Mouse (Mus musculus): Measurements from ENCODE around the gene Btbd6.

The Btbd6 gene

GRCm38 (mm10) chr12:112955800-112956199 is 20.5 kb upstream of the Btbd6 start:
- DNase-seq = peak; percentile 77 to 80

- DNase-seq = peak in 1 of 2 experiments; percentile 64
These were observed 18.0 kb upstream of the Btbd6 start for GRCm38 (mm10) chr12:112958303-112958702.

- no peak for DNase-seq
These were observed 16.9 kb upstream of the Btbd6 start for GRCm38 (mm10) chr12:112959421-112959820.

- DNase-seq = no peak
These were observed 14.9 kb upstream of the Btbd6 start for GRCm38 (mm10) chr12:112961428-112961827.

GRCm38 (mm10) chr12:112961872-112962271 is 14.4 kb upstream of the Btbd6 start:
- no peak for DNase-seq

GRCm38 (mm10) chr12:112965783-112966182 is 10.5 kb upstream of the Btbd6 start:
- DNase-seq = no peak

GRCm38 (mm10) chr12:112968943-112969342 is 7.3 kb upstream of the Btbd6 start:
- no peak for DNase-seq

- DNase-seq = no peak
These were observed 6.7 kb upstream of the Btbd6 start for GRCm38 (mm10) chr12:112969616-112970015.

GRCm38 (mm10) chr12:112974736-112975135 is 1.5 kb upstream of the Btbd6 start:
- DNase-seq = no peak

GRCm38 (mm10) chr12:112977156-112977555 is 874 bp downstream of the Btbd6 start:
- no peak for DNase-seq

GRCm38 (mm10) chr12:112982031-112982430 is 5.7 kb downstream of the Btbd6 start:
- no peak for DNase-seq

GRCm38 (mm10) chr12:112985346-112985745 is 9.1 kb downstream of the Btbd6 start:
- no peak for DNase-seq

GRCm38 (mm10) chr12:112987877-112988276 is 11.6 kb downstream of the Btbd6 start:
- peak in 1 of 2 experiments; percentile 11 for DNase-seq

- DNase-seq = no peak
These were observed 14.6 kb downstream of the Btbd6 start for GRCm38 (mm10) chr12:112990706-112991405.

- no peak for DNase-seq
These were observed 15.2 kb downstream of the Btbd6 start for GRCm38 (mm10) chr12:112991444-112991843.

GRCm38 (mm10) chr12:112994153-112994552 is 17.9 kb downstream of the Btbd6 start:
- no peak for DNase-seq

- no peak for DNase-seq
These were observed 23.4 kb downstream of the Btbd6 start for GRCm38 (mm10) chr12:112999569-113000293.

- DNase-seq = peak; percentile 98 to 99
These were observed 24.2 kb downstream of the Btbd6 start, which contains the start of gene Brf1 for GRCm38 (mm10) chr12:113000294-113001132. Brf1 (minus strand) TSS chr12:113000704.

GRCm38 (mm10) chr12:113001133-113001474 is 24.8 kb downstream of the Btbd6 start:
- DNase-seq = no peak

- DNase-seq = no peak
These were observed 26.4 kb downstream of the Btbd6 start for GRCm38 (mm10) chr12:113002667-113003066.

GRCm38 (mm10) chr12:113004011-113004410 is 27.7 kb downstream of the Btbd6 start:
- no peak for DNase-seq

- peak; percentile 80 to 85 for DNase-seq
These were observed 28.7 kb downstream of the Btbd6 start for GRCm38 (mm10) chr12:113004993-113005392.

- DNase-seq = peak in 1 of 2 experiments; percentile 16
These were observed 35.5 kb downstream of the Btbd6 start for GRCm38 (mm10) chr12:113011702-113012360.
